Mouse (Mus musculus) CH12.LX (cell line): ENCODE measurements around the gene Sidt2. TPM values are rescaled to one million over a fixed set of nuclear protein-coding genes. Genes with fewer than 3 reads are reported as not detected.

Source experiments
- DNase-seq: peaks from one replicate; pipeline ENCODE4 v3.0.0-alpha.2; 2013; ENCODE audit errors: extremely low read depth
- H3K27ac ChIP-seq: 2 replicates; pipeline ENCODE4 v1.5.1; 2012; ENCODE audit warnings: low read depth, mild to moderate bottlenecking, control low read depth, moderate library complexity; ENCODE audit not compliant: insufficient read depth
- H3K27me3 ChIP-seq: replicated peaks from 2 replicates; pipeline ENCODE3; 2012; ENCODE audit warnings: inconsistent platforms
- H3K36me3 ChIP-seq, 2 experiments: replicated peaks in 1 of 2; 2 replicates each; pipeline versions ENCODE3 to v1.6.1; 2012; ENCODE audit warnings: inconsistent platforms in 1 of 2, low read length in 1 of 2, mild to moderate bottlenecking in 1 of 2, mixed read lengths in 1 of 2, moderate library complexity in 1 of 2; ENCODE audit not compliant: control insufficient read depth in 1 of 2, insufficient read depth in 1 of 2
- H3K4me1 ChIP-seq, 2 experiments: 2 replicates each; pipeline ENCODE4 v1.6.1; 2012; ENCODE audit warnings: inconsistent platforms in 1 of 2, moderate library complexity in 1 of 2; ENCODE audit not compliant: insufficient read depth in 2 of 2, control insufficient read depth in 1 of 2
- H3K4me2 ChIP-seq: 2 replicates; pipeline ENCODE4 v1.6.1; 2012; ENCODE audit warnings: low read depth, mild to moderate bottlenecking, control low read depth; ENCODE audit not compliant: poor library complexity, insufficient read depth, severe bottlenecking
- H3K4me3 ChIP-seq, 3 experiments: fragments of 150-350 bp in 1 of 3; sonication (generic) in 1 of 3; replicated peaks in 1 of 3; 2 replicates each; pipeline versions ENCODE3 to v1.5.1; 2011 to 2012; ENCODE audit warnings: low read depth in 2 of 3, low read length in 2 of 3, mild to moderate bottlenecking in 2 of 3, moderate library complexity in 2 of 3, control low read depth in 1 of 3, improper control_type of control experiment in 1 of 3, inconsistent platforms in 1 of 3, mixed read lengths in 1 of 3; ENCODE audit not compliant: poor library complexity in 1 of 3
- H3K79me2 ChIP-seq: replicated peaks from 2 replicates; pipeline ENCODE4 v1.6.1; 2012; ENCODE audit warnings: mild to moderate bottlenecking, moderate library complexity; ENCODE audit not compliant: control insufficient read depth, poor library complexity, insufficient read depth, severe bottlenecking; ENCODE audit errors: extremely low read depth
- H3K9ac ChIP-seq: 2 replicates; pipeline ENCODE4 v1.6.1; 2012; ENCODE audit warnings: low read depth, mild to moderate bottlenecking, control low read depth, moderate library complexity; ENCODE audit not compliant: insufficient read depth
- H3K9me3 ChIP-seq: replicated peaks from 2 replicates; pipeline ENCODE3; 2012; ENCODE audit warnings: low read length, inconsistent platforms, mixed read lengths
- CHD1 ChIP-seq: IDR thresholded peaks from 2 replicates; pipeline ENCODE4 v1.6.1; 2012; ENCODE audit warnings: low read depth, low read length, improper control_type of control experiment, inconsistent platforms
- CHD2 ChIP-seq: IDR thresholded peaks from 2 replicates; pipeline ENCODE4 v1.6.1; 2011; ENCODE audit warnings: low read length, improper control_type of control experiment
- E2F4 ChIP-seq: IDR thresholded peaks from 2 replicates; pipeline ENCODE4 v1.6.1; 2011; ENCODE audit warnings: low read depth, low read length, improper control_type of control experiment; ENCODE audit not compliant: insufficient replicate concordance
- ELF1 ChIP-seq: IDR thresholded peaks from 2 replicates; pipeline ENCODE4 v1.6.1; 2014; ENCODE audit warnings: low read depth, mild to moderate bottlenecking, inconsistent platforms, low read length, improper control_type of control experiment
- GABPA ChIP-seq: IDR thresholded peaks from 2 replicates; pipeline ENCODE4 v1.6.1; 2012; ENCODE audit warnings: low read depth, low read length, improper control_type of control experiment, inconsistent platforms; ENCODE audit not compliant: insufficient replicate concordance
- IRF4 ChIP-seq: IDR thresholded peaks from 2 replicates; pipeline ENCODE4 v1.6.1; 2014; ENCODE audit warnings: low read depth, mild to moderate bottlenecking, inconsistent platforms, low read length, improper control_type of control experiment
- JUN ChIP-seq: IDR thresholded peaks from 2 replicates; pipeline ENCODE4 v1.6.1; 2011; ENCODE audit warnings: low read depth, mild to moderate bottlenecking, low read length, improper control_type of control experiment, moderate library complexity; ENCODE audit not compliant: insufficient read depth
- JUND ChIP-seq: conservative IDR thresholded peaks from 2 replicates; pipeline ENCODE4 v1.6.1; 2011; ENCODE audit warnings: low read depth, low read length, improper control_type of control experiment
- MXI1 ChIP-seq: IDR thresholded peaks from 2 replicates; pipeline ENCODE4 v1.6.1; 2011; ENCODE audit warnings: mild to moderate bottlenecking, low read depth, low read length, improper control_type of control experiment
- MYC ChIP-seq: IDR thresholded peaks from 2 replicates; pipeline ENCODE4 v1.6.1; 2011; ENCODE audit warnings: low read depth, mild to moderate bottlenecking, improper control_type of control experiment, low read length
- NELFE ChIP-seq: IDR thresholded peaks from 2 replicates; pipeline ENCODE4 v1.6.1; 2011; ENCODE audit warnings: low read depth, low read length, improper control_type of control experiment
- NRF1 ChIP-seq: IDR thresholded peaks from 2 replicates; pipeline ENCODE4 v1.6.1; 2014; ENCODE audit warnings: low read depth, mild to moderate bottlenecking, inconsistent platforms, low read length, improper control_type of control experiment, moderate library complexity
- PAX5 ChIP-seq: IDR thresholded peaks from 2 replicates; pipeline ENCODE4 v1.6.1; 2012; ENCODE audit warnings: low read length, inconsistent platforms, mixed read lengths
- POLR2A ChIP-seq: IDR thresholded peaks from 2 replicates; pipeline ENCODE4 v1.6.1; 2011; ENCODE audit warnings: low read depth, mild to moderate bottlenecking, improper control_type of control experiment, low read length
- POLR2AphosphoS2 ChIP-seq: IDR thresholded peaks from 2 replicates; pipeline ENCODE4 v1.6.1; 2011; ENCODE audit warnings: low read depth, low read length, improper control_type of control experiment
- RAD21 ChIP-seq: IDR thresholded peaks from 2 replicates; pipeline ENCODE4 v1.6.1; 2011; ENCODE audit warnings: low read depth, mild to moderate bottlenecking, low read length, improper control_type of control experiment, moderate library complexity
- RCOR1 ChIP-seq: conservative IDR thresholded peaks from 2 replicates; pipeline ENCODE4 v1.6.1; 2012; ENCODE audit warnings: low read depth, mild to moderate bottlenecking, inconsistent platforms, low read length, improper control_type of control experiment
- SMC3 ChIP-seq: IDR thresholded peaks from 2 replicates; pipeline ENCODE4 v1.6.1; 2011; ENCODE audit warnings: low read depth, low read length, improper control_type of control experiment
- TBP ChIP-seq: conservative IDR thresholded peaks from 2 replicates; pipeline ENCODE4 v1.6.1; 2011; ENCODE audit warnings: low read depth, low read length, improper control_type of control experiment
- USF1 ChIP-seq: IDR thresholded peaks from 2 replicates; pipeline ENCODE4 v1.6.1; 2014; ENCODE audit warnings: low read depth, mild to moderate bottlenecking, inconsistent platforms, low read length, improper control_type of control experiment
- ZC3H11A ChIP-seq: IDR thresholded peaks from 2 replicates; pipeline ENCODE4 v1.6.1; 2012; ENCODE audit warnings: low read depth, mild to moderate bottlenecking, inconsistent platforms, low read length, improper control_type of control experiment
- ZMIZ1 ChIP-seq: IDR thresholded peaks from 2 replicates; pipeline ENCODE4 v1.6.1; 2012; ENCODE audit warnings: low read depth, mild to moderate bottlenecking, inconsistent platforms, low read length, improper control_type of control experiment
- dilution Hi-C: fragments of 300-500 bp; cut with MboI; formaldehyde crosslinking; loops from 2 replicates; pipeline ENCODE4 v1.14.3; 2020; ENCODE audit warnings: low sequenced_read_pairs; ENCODE audit not compliant: extremely low pct_unique_long_range_greater_than_20kb, extremely low pct_ligation_motif_present
- in situ Hi-C: fragments of 300-500 bp; cut with MboI; formaldehyde crosslinking; loops from 3 replicates; pipeline ENCODE4 v1.14.3; 2019; ENCODE audit warnings: low sequenced_read_pairs, low pct_ligation_motif_present, low pct_unique_long_range_greater_than_20kb, mixed read lengths
- polyA plus RNA-seq: library from polyadenylated mRNA; unstranded; fragments of >175 nt; gene quantifications from 2 replicates; pipeline ENCODE4 v1.2.1, GENCODE M21; 2012; ENCODE audit warnings: low read depth; ENCODE audit not compliant: insufficient read length
- total RNA-seq, 2 experiments: library from RNA; depleted of rRNA; stranded (reverse); fragments of 300-350 nt in 1 of 2; fragments of >200 nt in 1 of 2; gene quantifications; 2 replicates each; pipeline ENCODE4 v1.2.3; 2012 to 2014

Sidt2 gene
- total and polyA plus RNA-seq, 3 experiments: 38.9 to 143 (median 47.8) TPM

- in situ Hi-C loops: loop anchor here (10.0 kb wide), 1 partner anchor 246 kb away; the partner anchor contains the start of gene Apoa4
- dilution Hi-C loops: no loop called here
Measured at GRCm38 (mm10) chr9:45999009-45999408, 44.0 kb upstream of the Sidt2 start.

GRCm38 (mm10) chr9:45985229-45985567 is 30.1 kb upstream of the Sidt2 start:
- dilution Hi-C loops: no loop called here

More at GRCm38 (mm10) chr9:45999009-45999408, 44.0 kb upstream of the Sidt2 start:
- H3K9ac ChIP-seq: no peak overlapping the region
- H3K27ac ChIP-seq: no peak overlapping the region
- no peaks in the 10 kb centered on the region for H3K27me3 ChIP-seq
- no peak overlapping the region for H3K4me3 ChIP-seq
- no peaks in the 10 kb centered on the region for H3K79me2 ChIP-seq
- TF ChIP-seq RAD21: no peak
- no peak for TF ChIP-seq MYC
- TF ChIP-seq ZC3H11A: no peak
- TF ChIP-seq E2F4: no peak
- no peak for TF ChIP-seq CHD1
- DNase-seq: no peak
- no peaks in the 10 kb centered on the region for H3K36me3 ChIP-seq
- no peaks in the 10 kb centered on the region for H3K9me3 ChIP-seq
- no peak overlapping the region for H3K4me2 ChIP-seq
- H3K4me1 ChIP-seq: peaks cover 0 to 15% of the 10 kb centered on the region in 2 experiments; a peak in 2 of 4 replicates

GRCm38 (mm10) chr9:45984409-45985228 is 29.6 kb upstream of the Sidt2 start:
- Histone ChIP-seq H3K4me3 (peak overlapping the region; percentile 71 to 81 (median 72)), H3K27me3 (no peaks in the 10 kb centered on the region), H3K79me2 (peaks cover 48% of the 10 kb centered on the region), H3K4me1 (peaks cover 7 to 40% of the 10 kb centered on the region in 2 experiments), H3K27ac (peak overlapping the region; percentile 90), H3K9me3 (no peaks in the 10 kb centered on the region), H3K9ac (peak overlapping the region; percentile 86), H3K4me2 (peak overlapping the region; percentile 53), H3K36me3 (peaks cover 0 to 28% of the 10 kb centered on the region in 2 experiments)
- DNase-seq: peak; percentile 88
- dilution Hi-C loops: no loop called here
- in situ Hi-C loops: no loop called here
- TF ChIP-seq GABPA: no peak
- TF ChIP-seq IRF4: 0 out of 2 replicates have a peak, but pooled peaks have one; percentile 36
- peak; percentile 81 for TF ChIP-seq CHD2
- no peak for TF ChIP-seq SMC3
- TF ChIP-seq JUN: no peak
- peak; percentile 78 for TF ChIP-seq ZMIZ1
- peak; percentile 85 for TF ChIP-seq ELF1
- TF ChIP-seq NRF1: 0 out of 2 replicates have a peak, but pooled peaks have one; percentile 21
- peak; percentile 57; the same call in 1 of the 2 replicates for TF ChIP-seq POLR2AphosphoS2
- no peak for TF ChIP-seq PAX5
- TF ChIP-seq TBP: 0 out of 2 replicates have a peak, but pooled peaks have one; percentile 50
- no peak for TF ChIP-seq RAD21
- peak; percentile 90 for TF ChIP-seq POLR2A
- peak; percentile 80; the same call in 1 of the 2 replicates for TF ChIP-seq NELFE
- no peak for TF ChIP-seq RCOR1
- no peak for TF ChIP-seq MYC
- peak; percentile 70 for TF ChIP-seq MXI1
- no peak for TF ChIP-seq JUND
- TF ChIP-seq USF1: no peak
- TF ChIP-seq E2F4: no peak
- TF ChIP-seq ZC3H11A: no peak

More at GRCm38 (mm10) chr9:45985229-45985567, 30.1 kb upstream of the Sidt2 start:
- no peaks in the 10 kb centered on the region for H3K9me3 ChIP-seq
- H3K4me1 ChIP-seq: peaks cover 2 to 35% of the 10 kb centered on the region in 2 experiments; a peak in 3 of 4 replicates
- peaks cover 42% of the 10 kb centered on the region for H3K79me2 ChIP-seq
- peak overlapping the region; percentile 71 to 81 (median 72) for H3K4me3 ChIP-seq
- TF ChIP-seq JUND (peak; percentile 51; the same call in 1 of the 2 replicates), MYC (no peak)
- H3K4me2 ChIP-seq: peak overlapping the region; percentile 53
- in situ Hi-C loops: no loop called here
- H3K36me3 ChIP-seq: peaks cover 0 to 22% of the 10 kb centered on the region in 2 experiments
- peak overlapping the region; percentile 90 for H3K27ac ChIP-seq
- peak; percentile 56 for DNase-seq
- H3K9ac ChIP-seq: peak overlapping the region; percentile 86
- no peaks in the 10 kb centered on the region for H3K27me3 ChIP-seq
